Mouse (Mus musculus) MEL (cell line): ENCODE measurements at regions not wholly inside any gene's neighbourhood (a gene's known extent, or its start where the extent isn't known, plus 50 kb on each side); places are given as distances from the start of the nearest gene placed in this dataset.
A peak's percentile ranks its signal among the peaks of the same experiment; 100 is the strongest.

ENCODE experiments used
- DNase-seq: peaks from one replicate; pipeline ENCODE4 v3.0.0; 2011; ENCODE audit warnings: low read depth, low spot score
- H3K27ac ChIP-seq: 2 replicates; pipeline ENCODE4 v1.5.1; 2012; ENCODE audit warnings: low read depth, mild to moderate bottlenecking, control low read depth, low read length, moderate library complexity; ENCODE audit not compliant: control insufficient read depth
- H3K27me3 ChIP-seq, 2 experiments: fragments of 150-350 bp in 1 of 2; sonication (generic) in 1 of 2; 2 replicates each; pipeline ENCODE4 v1.6.1; 2012; ENCODE audit warnings: low read length in 2 of 2, mild to moderate bottlenecking in 2 of 2, improper control_type of control experiment in 1 of 2, moderate library complexity in 1 of 2; ENCODE audit not compliant: insufficient read depth in 2 of 2, control insufficient read depth in 1 of 2
- H3K36me3 ChIP-seq, 2 experiments: 2 replicates each; pipeline ENCODE4 v1.6.1; 2012 to 2014; ENCODE audit warnings: low read length in 2 of 2, improper control_type of control experiment in 1 of 2, inconsistent platforms in 1 of 2, mild to moderate bottlenecking in 1 of 2; ENCODE audit not compliant: insufficient read depth in 2 of 2, control insufficient read depth in 1 of 2
- H3K4me1 ChIP-seq, 2 experiments: fragments of 150-350 bp in 1 of 2; sonication (generic) in 1 of 2; 2 replicates each; pipeline ENCODE4 v1.6.1; 2012; ENCODE audit warnings: low read length in 2 of 2, improper control_type of control experiment in 1 of 2, mild to moderate bottlenecking in 1 of 2; ENCODE audit not compliant: insufficient read depth in 2 of 2, control insufficient read depth in 1 of 2
- H3K4me3 ChIP-seq, 2 experiments: fragments of 150-350 bp in 1 of 2; sonication (generic) in 1 of 2; 2 replicates each; pipeline ENCODE4 v1.5.1; 2012; ENCODE audit warnings: low read depth in 2 of 2, low read length in 2 of 2, mild to moderate bottlenecking in 2 of 2, moderate library complexity in 2 of 2, control low read depth in 1 of 2, improper control_type of control experiment in 1 of 2; ENCODE audit not compliant: control insufficient read depth in 1 of 2, insufficient read depth in 1 of 2
- H3K79me2 ChIP-seq: 2 replicates; pipeline ENCODE4 v1.6.1; 2012; ENCODE audit warnings: mild to moderate bottlenecking, low read length, moderate library complexity; ENCODE audit not compliant: control insufficient read depth, poor library complexity, insufficient read depth
- H3K9ac ChIP-seq: 2 replicates; pipeline ENCODE4 v1.6.1; 2012; ENCODE audit warnings: low read depth, mild to moderate bottlenecking, control low read depth, low read length, moderate library complexity; ENCODE audit not compliant: control insufficient read depth, poor library complexity, severe bottlenecking
- H3K9me3 ChIP-seq: fragments of 150-350 bp; sonication (generic); replicated peaks from 2 replicates; pipeline ENCODE4 v1.6.1; 2012; ENCODE audit warnings: mild to moderate bottlenecking, low read length, improper control_type of control experiment, moderate library complexity; ENCODE audit not compliant: insufficient read depth
- BHLHE40 ChIP-seq: IDR thresholded peaks from 2 replicates; pipeline ENCODE4 v1.6.1; 2012; ENCODE audit warnings: low read depth, mild to moderate bottlenecking, inconsistent platforms, low read length, improper control_type of control experiment, borderline replicate concordance
- CHD2 ChIP-seq: IDR thresholded peaks from 2 replicates; pipeline ENCODE4 v1.6.1; 2011; ENCODE audit warnings: low read length, improper control_type of control experiment
- CTCF ChIP-seq, 3 experiments: IDR thresholded peaks in 2 of 3; conservative IDR thresholded peaks in 1 of 3; 2 replicates each; pipeline ENCODE4 v1.5.1; 2011 to 2012; ENCODE audit warnings: low read length in 3 of 3, low read depth in 2 of 3, mild to moderate bottlenecking in 2 of 3, improper control_type of control experiment in 1 of 3, inconsistent platforms in 1 of 3, mixed read lengths in 1 of 3, moderate library complexity in 1 of 3; ENCODE audit not compliant: control insufficient read depth in 1 of 3, insufficient read depth in 1 of 3, poor library complexity in 1 of 3, severe bottlenecking in 1 of 3
- E2F4 ChIP-seq: IDR thresholded peaks from 2 replicates; pipeline ENCODE4 v1.6.1; 2011; ENCODE audit warnings: low read depth, low read length, improper control_type of control experiment, borderline replicate concordance
- ELF1 ChIP-seq: IDR thresholded peaks from 2 replicates; pipeline ENCODE4 v1.6.1; 2014; ENCODE audit warnings: low read depth, mild to moderate bottlenecking, inconsistent platforms, low read length, improper control_type of control experiment, moderate library complexity
- ETS1 ChIP-seq: IDR thresholded peaks from 2 replicates; pipeline ENCODE4 v1.6.1; 2012; ENCODE audit warnings: low read depth, mild to moderate bottlenecking, inconsistent platforms, low read length, improper control_type of control experiment, moderate library complexity
- GABPA ChIP-seq: IDR thresholded peaks from 2 replicates; pipeline ENCODE4 v1.6.1; 2012; ENCODE audit warnings: low read depth, mild to moderate bottlenecking, inconsistent platforms, low read length, improper control_type of control experiment, moderate library complexity
- HCFC1 ChIP-seq: IDR thresholded peaks from 2 replicates; pipeline ENCODE4 v1.6.1; 2012; ENCODE audit warnings: low read depth, mild to moderate bottlenecking, inconsistent platforms, low read length, improper control_type of control experiment, moderate library complexity
- MAFK ChIP-seq: IDR thresholded peaks from 2 replicates; pipeline ENCODE4 v1.6.1; 2011; ENCODE audit warnings: low read depth, mild to moderate bottlenecking, low read length, improper control_type of control experiment, borderline replicate concordance
- MEF2A ChIP-seq: IDR thresholded peaks from 2 replicates; pipeline ENCODE4 v1.6.1; 2014; ENCODE audit warnings: low read depth, mild to moderate bottlenecking, inconsistent platforms, low read length, improper control_type of control experiment; ENCODE audit not compliant: poor library complexity, insufficient replicate concordance, severe bottlenecking; ENCODE audit errors: extremely low read depth
- MYB ChIP-seq: IDR thresholded peaks from 2 replicates; pipeline ENCODE4 v1.6.1; 2011; ENCODE audit warnings: mild to moderate bottlenecking, low read depth, low read length, improper control_type of control experiment
- NELFE ChIP-seq: IDR thresholded peaks from 2 replicates; pipeline ENCODE4 v1.6.1; 2011; ENCODE audit warnings: low read depth, low read length, improper control_type of control experiment
- POLR2A ChIP-seq, 2 experiments: IDR thresholded peaks; 2 replicates each; pipeline ENCODE4 v1.6.1; 2011 to 2012; ENCODE audit warnings: low read length in 2 of 2, mild to moderate bottlenecking in 2 of 2, control low read depth in 1 of 2, improper control_type of control experiment in 1 of 2, low read depth in 1 of 2, moderate library complexity in 1 of 2; ENCODE audit not compliant: control insufficient read depth in 1 of 2, insufficient read depth in 1 of 2, poor library complexity in 1 of 2
- POLR2AphosphoS2 ChIP-seq: IDR thresholded peaks from 2 replicates; pipeline ENCODE4 v1.6.1; 2011; ENCODE audit warnings: low read length, improper control_type of control experiment
- POLR2AphosphoS5 ChIP-seq: IDR thresholded peaks from 2 replicates; pipeline ENCODE4 v1.6.1; 2012; ENCODE audit warnings: low read depth, borderline replicate concordance, mild to moderate bottlenecking, inconsistent platforms, low read length, moderate library complexity, mixed read lengths
- RAD21 ChIP-seq: IDR thresholded peaks from 2 replicates; pipeline ENCODE4 v1.6.1; 2011; ENCODE audit warnings: mild to moderate bottlenecking, low read depth, low read length, improper control_type of control experiment
- RCOR1 ChIP-seq: IDR thresholded peaks from 2 replicates; pipeline ENCODE4 v1.6.1; 2012; ENCODE audit warnings: low read depth, mild to moderate bottlenecking, inconsistent platforms, low read length, improper control_type of control experiment
- SIN3A ChIP-seq: IDR thresholded peaks from 2 replicates; pipeline ENCODE4 v1.6.1; 2012; ENCODE audit warnings: low read length, improper control_type of control experiment, inconsistent platforms
- SMC3 ChIP-seq: IDR thresholded peaks from 2 replicates; pipeline ENCODE4 v1.6.1; 2011; ENCODE audit warnings: low read depth, low read length, improper control_type of control experiment
- TAL1 ChIP-seq: IDR thresholded peaks from 2 replicates; pipeline ENCODE4 v1.6.1; 2012; ENCODE audit warnings: mild to moderate bottlenecking, inconsistent platforms, low read length, moderate library complexity, mixed read lengths
- TBP ChIP-seq: IDR thresholded peaks from 2 replicates; pipeline ENCODE4 v1.8.0; 2011; ENCODE audit warnings: low read depth, low read length, improper control_type of control experiment
- UBTF ChIP-seq: IDR thresholded peaks from 2 replicates; pipeline ENCODE4 v1.6.1; 2012; ENCODE audit warnings: low read depth, mild to moderate bottlenecking, inconsistent platforms, low read length, improper control_type of control experiment, moderate library complexity, borderline replicate concordance; ENCODE audit not compliant: insufficient read depth
- USF2 ChIP-seq, 2 experiments: IDR thresholded peaks; 2 replicates each; pipeline ENCODE4 v1.6.1; 2011 to 2012; ENCODE audit warnings: improper control_type of control experiment in 2 of 2, low read length in 2 of 2, borderline replicate concordance in 1 of 2, inconsistent platforms in 1 of 2, low read depth in 1 of 2, mild to moderate bottlenecking in 1 of 2; ENCODE audit not compliant: insufficient read depth in 1 of 2
- ZC3H11A ChIP-seq: IDR thresholded peaks from 2 replicates; pipeline ENCODE4 v1.6.1; 2012; ENCODE audit warnings: low read depth, mild to moderate bottlenecking, inconsistent platforms, low read length, improper control_type of control experiment
- ZMIZ1 ChIP-seq: IDR thresholded peaks from 2 replicates; pipeline ENCODE4 v1.6.1; 2012; ENCODE audit warnings: low read depth, mild to moderate bottlenecking, inconsistent platforms, low read length, improper control_type of control experiment, moderate library complexity

DNA sequence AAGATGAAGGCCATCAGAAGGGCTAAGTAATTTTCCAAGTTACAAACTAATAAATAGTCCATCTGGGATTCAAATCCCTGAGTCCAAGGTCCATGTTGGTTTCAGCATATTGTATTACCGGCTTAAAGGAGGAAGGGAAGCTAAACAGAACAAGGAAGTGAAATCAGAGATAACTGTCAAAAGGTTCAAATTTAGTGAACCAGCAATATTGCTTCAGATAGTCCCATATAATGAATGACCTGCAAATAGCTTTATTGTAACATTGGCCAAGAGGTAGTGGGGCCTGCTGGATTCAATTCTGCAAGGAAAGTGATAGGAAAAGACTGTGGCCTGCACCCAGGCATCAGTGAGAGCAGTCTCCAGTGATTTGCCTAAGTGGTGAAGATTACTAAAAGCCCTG is 447.8 kb upstream of the Cited2 start:
- no peaks in the 10 kb centered on the region for H3K4me1 ChIP-seq

GRCm38 (mm10) chr10:17277911-17278310 is 445.1 kb upstream of the Cited2 start:
- peak; percentile 32 for DNase-seq
- no peak for TF ChIP-seq SIN3A
- peak; percentile 14 to 41 (median 18); a peak in 3 of 6 replicates for TF ChIP-seq CTCF (IDR thresholded peaks at IDR 0.05 in 2 of 3, conservative IDR thresholded peaks at IDR 0.05 in 1 of 3; ENCODE audit: control insufficient read depth in 1 of 3, insufficient read depth in 1 of 3, low read depth in 2 of 3, low read length in 3 of 3, poor library complexity in 1 of 3, severe bottlenecking in 1 of 3)
- TF ChIP-seq NELFE, result no peak
- no peak for TF ChIP-seq POLR2AphosphoS5
- TF ChIP-seq USF2 (IDR thresholded peaks at IDR 0.05; ENCODE audit: borderline replicate concordance in 1 of 2, insufficient read depth in 1 of 2, low read depth in 1 of 2, low read length in 2 of 2), result no peak
- no peak for TF ChIP-seq E2F4
- TF ChIP-seq RAD21, result peak; percentile 41
- no peak for TF ChIP-seq TBP
- TF ChIP-seq ZC3H11A, result peak; percentile 12; the same call in 1 of the 2 replicates
- TF ChIP-seq SMC3, result peak; percentile 54
- TF ChIP-seq GABPA, result no peak
- no peak for TF ChIP-seq MYB
- no peak for TF ChIP-seq BHLHE40
- TF ChIP-seq ELF1, result no peak
- no peak for TF ChIP-seq POLR2A (IDR thresholded peaks at IDR 0.05; ENCODE audit: control insufficient read depth in 1 of 2, insufficient read depth in 1 of 2, low read depth in 1 of 2, low read length in 2 of 2, poor library complexity in 1 of 2)
- TF ChIP-seq MEF2A, result no peak
- Histone ChIP-seq H3K27me3 (no peaks in the 10 kb centered on the region), H3K4me3 (no peak overlapping the region), H3K9ac (no peak overlapping the region), H3K79me2 (no peaks in the 10 kb centered on the region), H3K4me1 (no peaks in the 10 kb centered on the region), H3K36me3 (no peaks in the 10 kb centered on the region), H3K27ac (no peak overlapping the region), H3K9me3 (no peaks in the 10 kb centered on the region)

More for the DNA sequence above, 447.8 kb upstream of the Cited2 start:
- Histone ChIP-seq H3K27ac (no peak overlapping the region), H3K9me3 (no peaks in the 10 kb centered on the region), H3K9ac (no peak overlapping the region), H3K4me3 (no peak overlapping the region), H3K36me3 (no peaks in the 10 kb centered on the region), H3K27me3 (no peaks in the 10 kb centered on the region), H3K79me2 (no peaks in the 10 kb centered on the region)
- DNase-seq, result peak; percentile 7
- TF ChIP-seq ZMIZ1 (no peak), TAL1 (no peak), CHD2 (no peak), ELF1 (no peak), CTCF (IDR thresholded peaks at IDR 0.05 in 2 of 3, conservative IDR thresholded peaks at IDR 0.05 in 1 of 3; ENCODE audit: control insufficient read depth in 1 of 3, insufficient read depth in 1 of 3, low read depth in 2 of 3, low read length in 3 of 3, poor library complexity in 1 of 3, severe bottlenecking in 1 of 3) (no peak), ETS1 (no peak), TBP (no peak), POLR2AphosphoS2 (no peak), HCFC1 (no peak), BHLHE40 (no peak), RCOR1 (no peak), MAFK (no peak), USF2 (IDR thresholded peaks at IDR 0.05; ENCODE audit: borderline replicate concordance in 1 of 2, insufficient read depth in 1 of 2, low read depth in 1 of 2, low read length in 2 of 2) (no peak), MEF2A (no peak), NELFE (no peak), SMC3 (no peak), GABPA (no peak), RAD21 (no peak), UBTF (no peak), E2F4 (no peak)
